Mouse (Mus musculus): ENCODE measurements at regions not wholly inside any gene's neighbourhood (a gene's known extent, or its start where the extent isn't known, plus 50 kb on each side); places are given as distances from the start of the nearest gene placed in this dataset.

- no peak for ATAC-seq
- H3K27me3 ChIP-seq (replicated peaks; ENCODE audit: insufficient read depth, low read length), result no peaks in the 10 kb centered on the region
- no peak overlapping the region for H3K4me3 ChIP-seq (ENCODE audit: low read depth, low read length)
- H3K4me1 ChIP-seq (ENCODE audit: insufficient read depth, low read depth, low read length), result no peaks in the 10 kb centered on the region
- no peak overlapping the region for H3K4me2 ChIP-seq (replicated peaks; ENCODE audit: low read depth, low read length)
- H3K36me3 ChIP-seq (ENCODE audit: insufficient read depth, low read length), result no peaks in the 10 kb centered on the region
- H3K9me3 ChIP-seq (ENCODE audit: low read length), result no peaks in the 10 kb centered on the region
- no peak overlapping the region for H3K27ac ChIP-seq (ENCODE audit: low read length)
- no peak overlapping the region for H3K9ac ChIP-seq (replicated peaks; ENCODE audit: low read depth)
- no peak for TF ChIP-seq EP300 (IDR thresholded peaks at IDR 0.05)
- no peak for DNase-seq (ENCODE audit: low spot score)
- 80% methylated on average over 7 of the region's 7 CpGs for WGBS
Observed at GRCm38 (mm10) chr17:78142431-78142830, 57.6 kb upstream of the Crim1 start.

- no peak for DNase-seq (ENCODE audit: low spot score)
- Histone ChIP-seq H3K9me3 (ENCODE audit: low read length) (no peaks in the 10 kb centered on the region), H3K27ac (ENCODE audit: low read length) (no peak overlapping the region), H3K4me2 (replicated peaks; ENCODE audit: low read depth, low read length) (no peak overlapping the region), H3K9ac (replicated peaks; ENCODE audit: low read depth) (no peak overlapping the region), H3K4me1 (ENCODE audit: insufficient read depth, low read depth, low read length) (no peaks in the 10 kb centered on the region), H3K27me3 (replicated peaks; ENCODE audit: insufficient read depth, low read length) (no peaks in the 10 kb centered on the region), H3K4me3 (ENCODE audit: low read depth, low read length) (no peak overlapping the region), H3K36me3 (ENCODE audit: insufficient read depth, low read length) (no peaks in the 10 kb centered on the region)
- TF ChIP-seq CTCF (IDR thresholded peaks at IDR 0.05) (no peak), EP300 (IDR thresholded peaks at IDR 0.05) (no peak)
- ATAC-seq, result no peak
- 36% methylated on average over 4 of the region's 4 CpGs for WGBS
Observed at GRCm38 (mm10) chr17:78145335-78145734, 54.7 kb upstream of the Crim1 start.
